8 mouse cellular contexts compared by ENCODE assay signal in genomic region chr8:70131166-70131883, GRCm38 (mm10). TPM values are rescaled to one million over a fixed set of nuclear protein-coding genes. Genes with fewer than 3 reads are reported as not detected.
DNase-seq lines count a peak whose midpoint lies in the region; ATAC-seq and TF ChIP-seq lines count a peak whose summit lies in the region.

Gene Nr2c2ap, plus strand, starts transcription at chr8:70131333.

- no peaks in the 10 kb centered on the region for H3K27me3 ChIP-seq in embryonic facial prominence, embryonic 10.5 days (replicated peaks; ENCODE audit: low read depth, poor library complexity, severe bottlenecking)
- no peaks in the 10 kb centered on the region for H3K27me3 ChIP-seq in limb, embryonic 12.5 days
- no peaks in the 10 kb centered on the region for H3K27me3 ChIP-seq in midbrain, embryonic 15.5 days (replicated peaks)
- H3K27me3 ChIP-seq in spleen, adult 2 months (ENCODE audit: control insufficient read depth, insufficient read depth, low read length), result no peaks in the 10 kb centered on the region

- peak; percentile 81 for DNase-seq in layer of hippocampus, adult 11-12 months (ENCODE audit: low spot score)
- DNase-seq in layer of hippocampus, adult 9-10 months (ENCODE audit: low spot score), result no peak
- DNase-seq in embryonic facial prominence, embryonic 10.5 days (ENCODE audit: low spot score), result peak; percentile 90
- peak; percentile 77 for DNase-seq in kidney, adult 11 months
- peak; percentile 81 to 84 for DNase-seq in spleen, adult 2 months (ENCODE audit: low read depth in 1 of 2, low spot score in 2 of 2)

- H3K4me3 ChIP-seq in embryonic facial prominence, embryonic 10.5 days, result peak within 1 kb of the TSS; percentile 85
- H3K4me3 ChIP-seq in limb, embryonic 12.5 days (replicated peaks), result peak within 1 kb of the TSS; percentile 70
- peak within 1 kb of the TSS; percentile 76 for H3K4me3 ChIP-seq in midbrain, embryonic 15.5 days
- peak within 1 kb of the TSS; percentile 88 for H3K4me3 ChIP-seq in spleen, adult 2 months (ENCODE audit: extremely low read depth, insufficient read depth, insufficient read length)

- ATAC-seq in granulocyte monocyte progenitor cell, adult 5-6 weeks (replicated peaks; ENCODE audit: poor library complexity, severe bottlenecking), result peak; percentile 93
- peak; percentile 79 for ATAC-seq in limb, embryonic 12.5 days (ENCODE audit: insufficient number of reproducible peaks, insufficient read depth, low FRiP score, low TSS enrichment, low read depth)
- ATAC-seq in midbrain, embryonic 15.5 days (replicated peaks), result peak; percentile 85

- peak within 1 kb of the TSS; percentile 82 for H3K27ac ChIP-seq in embryonic facial prominence, embryonic 10.5 days (replicated peaks)
- 0 out of 2 replicates have a peak within 1 kb of the TSS, but pooled peaks have one; percentile 13 for H3K27ac ChIP-seq in limb, embryonic 12.5 days
- H3K27ac ChIP-seq in midbrain, embryonic 15.5 days, result peak within 1 kb of the TSS; percentile 67
- H3K27ac ChIP-seq in spleen, adult 2 months (ENCODE audit: insufficient read depth, low read length), result peak within 1 kb of the TSS; percentile 70

- peak within 1 kb of the TSS; percentile 78 for H3K4me2 ChIP-seq in limb, embryonic 12.5 days
- H3K4me2 ChIP-seq in midbrain, embryonic 15.5 days, result peak within 1 kb of the TSS; percentile 74

- peaks cover 42% of the 10 kb centered on the region for H3K36me3 ChIP-seq in embryonic facial prominence, embryonic 10.5 days (replicated peaks)
- H3K36me3 ChIP-seq in limb, embryonic 12.5 days, result peaks cover 41% of the 10 kb centered on the region
- peaks cover 5% of the 10 kb centered on the region; the same call in 1 of the 2 replicates for H3K36me3 ChIP-seq in midbrain, embryonic 15.5 days (replicated peaks)
- H3K36me3 ChIP-seq in spleen, adult 2 months (ENCODE audit: control insufficient read depth, insufficient read depth, low read length), result peaks cover 2% of the 10 kb centered on the region

- H3K9ac ChIP-seq in limb, embryonic 12.5 days (replicated peaks), result peak within 1 kb of the TSS; percentile 66
- peak within 1 kb of the TSS; percentile 65 for H3K9ac ChIP-seq in midbrain, embryonic 15.5 days

- TF ChIP-seq POLR2A in spleen, adult 2 months (IDR thresholded peaks at IDR 0.05; ENCODE audit: low read depth, low read length), result peak; percentile 50; the same call in 1 of the 2 replicates

- no peaks in the 10 kb centered on the region for H3K9me3 ChIP-seq in embryonic facial prominence, embryonic 10.5 days
- H3K9me3 ChIP-seq in limb, embryonic 12.5 days, result no peaks in the 10 kb centered on the region
- H3K9me3 ChIP-seq in midbrain, embryonic 15.5 days, result no peaks in the 10 kb centered on the region

- no peak for TF ChIP-seq CTCF in spleen, adult 2 months (IDR thresholded peaks at IDR 0.05; ENCODE audit: extremely low read depth, insufficient read depth, insufficient read length, insufficient replicate concordance)

- WGBS in embryonic facial prominence, embryonic 10.5 days, result 1% methylated on average over 37 of the region's 37 CpGs
- 2% methylated on average over 37 of the region's 37 CpGs for WGBS in limb, embryonic 12.5 days
- 2% methylated on average over 37 of the region's 37 CpGs for WGBS in midbrain, embryonic 15.5 days
- WGBS in spleen, adult 2 months, result under 1% methylated on average over 37 of the region's 37 CpGs

- peaks cover 17% of the 10 kb centered on the region for H3K4me1 ChIP-seq in embryonic facial prominence, embryonic 10.5 days
- peaks cover 14% of the 10 kb centered on the region for H3K4me1 ChIP-seq in limb, embryonic 12.5 days (replicated peaks)
- H3K4me1 ChIP-seq in midbrain, embryonic 15.5 days, result peaks cover 14% of the 10 kb centered on the region
- H3K4me1 ChIP-seq in spleen, adult 2 months (ENCODE audit: control insufficient read depth, insufficient read depth, insufficient read length), result peaks cover 3% of the 10 kb centered on the region; the same call in 1 of the 2 replicates

RNA-seq across cellular contexts. Expression of gene Nr2c2ap, which starts in this region (rescaled TPM):
- 32.0 and 33.4 TPM in 2 replicates for polyA plus RNA-seq in embryonic facial prominence, embryonic 10.5 days (2016; fragmentation: Nextera tagmentation; extraction: Ambion mirVana)
- 37.0 and 64.5 TPM in 2 replicates for total RNA-seq in granulocyte monocyte progenitor cell, adult 5-6 weeks (2014; fragmentation: Nextera tagmentation)
- total RNA-seq in granulocyte monocyte progenitor cell, adult 5-6 weeks (2017), result 8.7 and 9.4 TPM in 2 replicates
- polyA plus RNA-seq in limb, embryonic 12.5 days (2016; fragmentation: Nextera tagmentation; extraction: Ambion mirVana), result 21.4 and 22.7 TPM in 2 replicates
- polyA plus RNA-seq in midbrain, embryonic 15.5 days (2015; fragmentation: Nextera tagmentation; extraction: Ambion mirVana), result 36.7 and 39.1 TPM in 2 replicates
- 14.0 and 16.4 TPM in 2 replicates for polyA plus RNA-seq in spleen, adult 2 months (2012; rRNA removed)

Comparison
In these comparisons a context has a peak if more than half of its experiments do, and no peak if none do; other contexts are left out.
1. H3K27ac ChIP-seq: peak in every context shown above with its lines; median percentile 82 in embryonic facial prominence, embryonic 10.5 days; 70 in spleen, adult 2 months; 67 in midbrain, embryonic 15.5 days; 13 in limb, embryonic 12.5 days.